9 mouse cellular contexts compared by ENCODE assay signal in genomic region chr13:73469257-73469967, GRCm38 (mm10). TPM values are rescaled to one million over a fixed set of nuclear protein-coding genes. Genes with fewer than 3 reads are reported as not detected.
DNase-seq lines count a peak whose midpoint lies in the region; ATAC-seq and TF ChIP-seq lines count a peak whose summit lies in the region.
"Had no signal": no experiment of that assay in that cellular context is flagged by ENCODE, and none has a peak within 500 bp of the region (broad histone marks: within the 10 kb centered on the region; RNA-seq: fewer than 3 reads in every experiment).

No protein-coding gene starts in this region.

- TF ChIP-seq CTCF in layer of hippocampus, adult 2 months (conservative IDR thresholded peaks at IDR 0.05) = no peak

- H3K36me3 ChIP-seq in embryonic facial prominence, embryonic 13.5 days = peaks cover 3% of the 10 kb centered on the region; the same call in 1 of the 2 replicates
- peaks cover 55% of the 10 kb centered on the region for H3K36me3 ChIP-seq in liver, embryonic 12.5 days
- no peaks in the 10 kb centered on the region for H3K36me3 ChIP-seq in splenic B cell, adult 2 months (ENCODE audit: control insufficient read depth, insufficient read depth, low read length, poor library complexity, severe bottlenecking)

- H3K4me2 ChIP-seq in embryonic facial prominence, embryonic 13.5 days = peak overlapping the region; percentile 84
- peak overlapping the region; percentile 84 for H3K4me2 ChIP-seq in liver, embryonic 12.5 days

- no peak for ATAC-seq in embryonic facial prominence, embryonic 13.5 days (ENCODE audit: insufficient number of reproducible peaks, insufficient read depth, low FRiP score, low TSS enrichment, low read depth)
- ATAC-seq in liver, embryonic 12.5 days = no peak

- no peak overlapping the region for H3K27ac ChIP-seq in layer of hippocampus, adult 2 months
- H3K27ac ChIP-seq in embryonic facial prominence, embryonic 13.5 days = no peak overlapping the region
- H3K27ac ChIP-seq in liver, embryonic 12.5 days = peak overlapping the region; percentile 98

- H3K4me3 ChIP-seq in layer of hippocampus, adult 2 months = peak overlapping the region; percentile 9; the same call in 1 of the 2 replicates
- H3K4me3 ChIP-seq in embryonic facial prominence, embryonic 13.5 days = no peak overlapping the region
- peak overlapping the region; percentile 94 for H3K4me3 ChIP-seq in liver, embryonic 12.5 days

- H3K27me3 ChIP-seq in embryonic facial prominence, embryonic 13.5 days = no peaks in the 10 kb centered on the region
- H3K27me3 ChIP-seq in liver, embryonic 12.5 days (replicated peaks) = no peaks in the 10 kb centered on the region
- no peaks in the 10 kb centered on the region for H3K27me3 ChIP-seq in splenic B cell, adult 2 months (ENCODE audit: control insufficient read depth, insufficient read depth, low read length, poor library complexity, severe bottlenecking)

- no peaks in the 10 kb centered on the region for H3K9me3 ChIP-seq in embryonic facial prominence, embryonic 13.5 days
- no peaks in the 10 kb centered on the region for H3K9me3 ChIP-seq in liver, embryonic 12.5 days (replicated peaks)

- H3K4me1 ChIP-seq in embryonic facial prominence, embryonic 13.5 days = peaks cover 44% of the 10 kb centered on the region
- H3K4me1 ChIP-seq in liver, embryonic 12.5 days = peaks cover 91% of the 10 kb centered on the region

- 60% methylated on average over 9 of the region's 9 CpGs for WGBS in embryonic facial prominence, embryonic 13.5 days
- 65% methylated on average over 9 of the region's 9 CpGs for WGBS in liver, embryonic 12.5 days (ENCODE audit: insufficient replicate concordance)

- no peak for DNase-seq in layer of hippocampus, adult 2 months (ENCODE audit: low spot score in 2 of 2)
- no peak for DNase-seq in layer of hippocampus, adult 18-20 months (ENCODE audit: low spot score in 2 of 2)
- peak; percentile 73 for DNase-seq in splenic B cell, adult 2 months (ENCODE audit: low read depth, low spot score)
- DNase-seq in frontal cortex, postnatal 10 days (ENCODE audit: low spot score in 2 of 2) = no peak
- DNase-seq in left cerebral cortex, adult 18-20 months (ENCODE audit: low spot score in 2 of 2) = no peak
- no peak for DNase-seq in kidney, adult 8-10 months
- DNase-seq: lung, postnatal 4 days had no signal

- H3K9ac ChIP-seq in embryonic facial prominence, embryonic 13.5 days = peak overlapping the region; percentile 96; the same call in 1 of the 2 replicates
- peak overlapping the region; percentile 98 for H3K9ac ChIP-seq in liver, embryonic 12.5 days

RNA-seq across cellular contexts. Expression of gene Lpcat1, which starts 2.4 kb away (rescaled TPM):
- total RNA-seq in layer of hippocampus, adult 2 months (2021) = 10 to 100 TPM; 36.6 to 39.5 TPM
- total RNA-seq in layer of hippocampus, adult 18-20 months (2021) = 10 to 100 TPM; 35.0 to 37.7 TPM
- 44.5 and 49.1 TPM in 2 replicates for polyA plus RNA-seq in embryonic facial prominence, embryonic 13.5 days (2015; fragmentation: Nextera tagmentation; extraction: Ambion mirVana)
- polyA plus RNA-seq in liver, embryonic 12.5 days (2016; fragmentation: Nextera tagmentation; extraction: Ambion mirVana) = 108 and 113 TPM in 2 replicates
- total RNA-seq in left cerebral cortex, adult 18-20 months (2021) = 10 to 100 TPM; 45.9 to 48.0 TPM
